Mouse (Mus musculus): Measurements from ENCODE around the gene Pcolce2.
"Not testable (repeated sequence)": the region's sequence is repeated elsewhere in the genome, so short reads cannot be mapped to it uniquely, and the experiment has no call there.

The Pcolce2 gene

GRCm38 (mm10) chr9:95637271-95638181 lies at the start of gene Pcolce2:
TSS of gene Pcolce2 (plus strand) at chr9:95637601.
- DNase-seq (ENCODE audit: low spot score in 2 of 2), result peak in 1 of 2 experiments; percentile 25

GRCm38 (mm10) chr9:95588070-95588469 lies 49.3 kb upstream of the Pcolce2 start:
- no peak for DNase-seq (ENCODE audit: low spot score in 2 of 2)

- no peak for DNase-seq (ENCODE audit: low spot score in 2 of 2)
Observed at GRCm38 (mm10) chr9:95594291-95594690, 43.1 kb upstream of the Pcolce2 start.

- no peak for DNase-seq (ENCODE audit: low spot score in 2 of 2)
Observed at GRCm38 (mm10) chr9:95597466-95598178, 39.8 kb upstream of the Pcolce2 start.

- DNase-seq (ENCODE audit: low spot score in 2 of 2), result no peak
Observed at GRCm38 (mm10) chr9:95598179-95598721, 39.2 kb upstream of the Pcolce2 start.

- no peak for DNase-seq (ENCODE audit: low spot score in 2 of 2)
Observed at GRCm38 (mm10) chr9:95599399-95599798, 38.0 kb upstream of the Pcolce2 start.

- DNase-seq (ENCODE audit: low spot score in 2 of 2), result no peak
Observed at GRCm38 (mm10) chr9:95602849-95603248, 34.6 kb upstream of the Pcolce2 start.

GRCm38 (mm10) chr9:95603316-95603715 lies 34.1 kb upstream of the Pcolce2 start:
- no peak for DNase-seq (ENCODE audit: low spot score in 2 of 2)

GRCm38 (mm10) chr9:95607196-95607595 lies 30.2 kb upstream of the Pcolce2 start:
- DNase-seq (ENCODE audit: low spot score in 2 of 2), result no peak

- DNase-seq (ENCODE audit: low spot score in 2 of 2), result no peak
Observed at GRCm38 (mm10) chr9:95612246-95612768, 25.1 kb upstream of the Pcolce2 start.

- no peak for DNase-seq (ENCODE audit: low spot score in 2 of 2)
Observed at GRCm38 (mm10) chr9:95613426-95614127, 23.8 kb upstream of the Pcolce2 start.

GRCm38 (mm10) chr9:95614861-95615615 lies 22.4 kb upstream of the Pcolce2 start:
- DNase-seq (ENCODE audit: low spot score in 2 of 2), result no peak

- DNase-seq (ENCODE audit: low spot score in 2 of 2), result no peak
Observed at GRCm38 (mm10) chr9:95615961-95616360, 21.4 kb upstream of the Pcolce2 start.

- no peak for DNase-seq (ENCODE audit: low spot score in 2 of 2)
Observed at GRCm38 (mm10) chr9:95618572-95618971, 18.8 kb upstream of the Pcolce2 start.

- DNase-seq (ENCODE audit: low spot score in 2 of 2), result no peak
Observed at GRCm38 (mm10) chr9:95624072-95624471, 13.3 kb upstream of the Pcolce2 start.

GRCm38 (mm10) chr9:95628439-95628948 lies 8.9 kb upstream of the Pcolce2 start:
- no peak for DNase-seq (ENCODE audit: low spot score in 2 of 2)

GRCm38 (mm10) chr9:95629561-95629960 lies 7.8 kb upstream of the Pcolce2 start:
- DNase-seq (ENCODE audit: low spot score in 2 of 2), result not testable (repeated sequence)

- no peak for DNase-seq (ENCODE audit: low spot score in 2 of 2)
Observed at GRCm38 (mm10) chr9:95636395-95636794, 1.0 kb upstream of the Pcolce2 start.

- DNase-seq (ENCODE audit: low spot score in 2 of 2), result no peak
Observed at GRCm38 (mm10) chr9:95639919-95640318, 2.5 kb downstream of the Pcolce2 start.

GRCm38 (mm10) chr9:95645926-95646325 lies 8.5 kb downstream of the Pcolce2 start:
- DNase-seq (ENCODE audit: low spot score in 2 of 2), result no peak

- no peak for DNase-seq (ENCODE audit: low spot score in 2 of 2)
Observed at GRCm38 (mm10) chr9:95653363-95653762, 16.0 kb downstream of the Pcolce2 start.

Measured in cerebellum, postnatal 4 days (tissue).